Mouse (Mus musculus): ENCODE data around the gene Gphn. TPM values are rescaled to one million over a fixed set of nuclear protein-coding genes. Genes with fewer than 3 reads are reported as not detected.

Gphn gene
- total RNA-seq, 1 experiment, result 7.3 TPM

GRCm38 (mm10) chr12:78298824-78299398, 72.7 kb downstream of the Gphn start:
- Histone ChIP-seq H3K36me3 (ENCODE audit: control insufficient read depth, insufficient read depth, low read length, poor library complexity, severe bottlenecking) (no peaks in the 10 kb centered on the region), H3K9ac (ENCODE audit: insufficient read depth, low read depth, low read length, poor library complexity, severe bottlenecking) (no peak overlapping the region), H3K27ac (ENCODE audit: insufficient read depth, low read depth, low read length, poor library complexity, severe bottlenecking) (no peak overlapping the region), H3K4me1 (ENCODE audit: control insufficient read depth in 2 of 2, insufficient read depth in 2 of 2, low read length in 2 of 2, poor library complexity in 1 of 2) (no peaks in the 10 kb centered on the region), H3K4me3 (ENCODE audit: insufficient read depth in 1 of 2, low read depth in 1 of 2, low read length in 2 of 2, poor library complexity in 1 of 2, severe bottlenecking in 1 of 2) (no peak overlapping the region), H3K9me3 (ENCODE audit: control insufficient read depth, insufficient read depth, low read depth, low read length) (no peaks in the 10 kb centered on the region)
- no peak for TF ChIP-seq CHD2 (IDR thresholded peaks at IDR 0.05; ENCODE audit: low read depth, low read length)
- no peak for DNase-seq (ENCODE audit: low read depth, low spot score)
- in situ Hi-C loops (cut with MboI; ENCODE audit: low sequenced_read_pairs in 2 of 2, unreplicated experiment in 2 of 2), result no loop called here

GRCm38 (mm10) chr12:78315106-78315505, 88.9 kb downstream of the Gphn start:
- Histone ChIP-seq H3K36me3 (ENCODE audit: control insufficient read depth, insufficient read depth, low read length, poor library complexity, severe bottlenecking) (no peaks in the 10 kb centered on the region), H3K9ac (ENCODE audit: insufficient read depth, low read depth, low read length, poor library complexity, severe bottlenecking) (no peak overlapping the region), H3K4me3 (ENCODE audit: insufficient read depth in 1 of 2, low read depth in 1 of 2, low read length in 2 of 2, poor library complexity in 1 of 2, severe bottlenecking in 1 of 2) (no peak overlapping the region), H3K4me1 (ENCODE audit: control insufficient read depth in 2 of 2, insufficient read depth in 2 of 2, low read length in 2 of 2, poor library complexity in 1 of 2) (no peaks in the 10 kb centered on the region), H3K27ac (ENCODE audit: insufficient read depth, low read depth, low read length, poor library complexity, severe bottlenecking) (no peak overlapping the region), H3K9me3 (ENCODE audit: control insufficient read depth, insufficient read depth, low read depth, low read length) (no peaks in the 10 kb centered on the region)
- in situ Hi-C loops (cut with MboI; ENCODE audit: low sequenced_read_pairs in 2 of 2, unreplicated experiment in 2 of 2), result no loop called here
- DNase-seq (ENCODE audit: low read depth, low spot score), result no peak
- TF ChIP-seq CHD2 (IDR thresholded peaks at IDR 0.05; ENCODE audit: low read depth, low read length) (no peak), MAFK (IDR thresholded peaks at IDR 0.05; ENCODE audit: insufficient read depth, low read depth, low read length) (no peak), ZNF384 (IDR thresholded peaks at IDR 0.05; ENCODE audit: low read depth, low read length) (no peak), ZC3H11A (IDR thresholded peaks at IDR 0.05; ENCODE audit: borderline replicate concordance, low read depth, low read length) (no peak)

GRCm38 (mm10) chr12:78327946-78328345, 101.8 kb downstream of the Gphn start:
- TF ChIP-seq ZNF384 (IDR thresholded peaks at IDR 0.05; ENCODE audit: low read depth, low read length), result no peak
- TF ChIP-seq HCFC1 (IDR thresholded peaks at IDR 0.05; ENCODE audit: borderline replicate concordance, insufficient read depth, low read length), result no peak
- no peak for TF ChIP-seq MAFK (IDR thresholded peaks at IDR 0.05; ENCODE audit: insufficient read depth, low read depth, low read length)
- no peak for TF ChIP-seq ZC3H11A (IDR thresholded peaks at IDR 0.05; ENCODE audit: borderline replicate concordance, low read depth, low read length)
- no peak for TF ChIP-seq CHD2 (IDR thresholded peaks at IDR 0.05; ENCODE audit: low read depth, low read length)
- H3K9me3 ChIP-seq (ENCODE audit: control insufficient read depth, insufficient read depth, low read depth, low read length), result no peaks in the 10 kb centered on the region
- no peak overlapping the region for H3K9ac ChIP-seq (ENCODE audit: insufficient read depth, low read depth, low read length, poor library complexity, severe bottlenecking)
- H3K4me3 ChIP-seq (ENCODE audit: insufficient read depth in 1 of 2, low read depth in 1 of 2, low read length in 2 of 2, poor library complexity in 1 of 2, severe bottlenecking in 1 of 2), result no peak overlapping the region
- no peaks in the 10 kb centered on the region for H3K4me1 ChIP-seq (ENCODE audit: control insufficient read depth in 2 of 2, insufficient read depth in 2 of 2, low read length in 2 of 2, poor library complexity in 1 of 2)
- in situ Hi-C loops (cut with MboI; ENCODE audit: low sequenced_read_pairs in 2 of 2, unreplicated experiment in 2 of 2), result no loop called here
- no peaks in the 10 kb centered on the region for H3K36me3 ChIP-seq (ENCODE audit: control insufficient read depth, insufficient read depth, low read length, poor library complexity, severe bottlenecking)
- H3K27ac ChIP-seq (ENCODE audit: insufficient read depth, low read depth, low read length, poor library complexity, severe bottlenecking), result no peak overlapping the region
- no peak for DNase-seq (ENCODE audit: low read depth, low spot score)

GRCm38 (mm10) chr12:78332107-78332506, 105.9 kb downstream of the Gphn start:
- Histone ChIP-seq H3K36me3 (ENCODE audit: control insufficient read depth, insufficient read depth, low read length, poor library complexity, severe bottlenecking) (no peaks in the 10 kb centered on the region), H3K9ac (ENCODE audit: insufficient read depth, low read depth, low read length, poor library complexity, severe bottlenecking) (no peak overlapping the region), H3K9me3 (ENCODE audit: control insufficient read depth, insufficient read depth, low read depth, low read length) (no peaks in the 10 kb centered on the region), H3K4me3 (ENCODE audit: insufficient read depth in 1 of 2, low read depth in 1 of 2, low read length in 2 of 2, poor library complexity in 1 of 2, severe bottlenecking in 1 of 2) (no peak overlapping the region), H3K4me1 (ENCODE audit: control insufficient read depth in 2 of 2, insufficient read depth in 2 of 2, low read length in 2 of 2, poor library complexity in 1 of 2) (no peaks in the 10 kb centered on the region), H3K27ac (ENCODE audit: insufficient read depth, low read depth, low read length, poor library complexity, severe bottlenecking) (no peak overlapping the region)
- peak; percentile 30 for DNase-seq (ENCODE audit: low read depth, low spot score)
- in situ Hi-C loops (cut with MboI; ENCODE audit: low sequenced_read_pairs in 2 of 2, unreplicated experiment in 2 of 2), result no loop called here
- TF ChIP-seq MAFK (IDR thresholded peaks at IDR 0.05; ENCODE audit: insufficient read depth, low read depth, low read length) (no peak), CHD2 (IDR thresholded peaks at IDR 0.05; ENCODE audit: low read depth, low read length) (no peak), ZNF384 (IDR thresholded peaks at IDR 0.05; ENCODE audit: low read depth, low read length) (no peak), ZC3H11A (IDR thresholded peaks at IDR 0.05; ENCODE audit: borderline replicate concordance, low read depth, low read length) (no peak), HCFC1 (IDR thresholded peaks at IDR 0.05; ENCODE audit: borderline replicate concordance, insufficient read depth, low read length) (no peak)

GRCm38 (mm10) chr12:78356472-78356871, 130.3 kb downstream of the Gphn start:
- Histone ChIP-seq H3K4me1 (ENCODE audit: control insufficient read depth in 2 of 2, insufficient read depth in 2 of 2, low read length in 2 of 2, poor library complexity in 1 of 2) (no peaks in the 10 kb centered on the region), H3K9ac (ENCODE audit: insufficient read depth, low read depth, low read length, poor library complexity, severe bottlenecking) (no peak overlapping the region), H3K27ac (ENCODE audit: insufficient read depth, low read depth, low read length, poor library complexity, severe bottlenecking) (no peak overlapping the region), H3K4me3 (ENCODE audit: insufficient read depth in 1 of 2, low read depth in 1 of 2, low read length in 2 of 2, poor library complexity in 1 of 2, severe bottlenecking in 1 of 2) (no peak overlapping the region), H3K36me3 (ENCODE audit: control insufficient read depth, insufficient read depth, low read length, poor library complexity, severe bottlenecking) (no peaks in the 10 kb centered on the region), H3K9me3 (ENCODE audit: control insufficient read depth, insufficient read depth, low read depth, low read length) (no peaks in the 10 kb centered on the region)
- TF ChIP-seq HCFC1 (IDR thresholded peaks at IDR 0.05; ENCODE audit: borderline replicate concordance, insufficient read depth, low read length) (no peak), CHD2 (IDR thresholded peaks at IDR 0.05; ENCODE audit: low read depth, low read length) (no peak), ZNF384 (IDR thresholded peaks at IDR 0.05; ENCODE audit: low read depth, low read length) (no peak), ZC3H11A (IDR thresholded peaks at IDR 0.05; ENCODE audit: borderline replicate concordance, low read depth, low read length) (no peak), MAFK (IDR thresholded peaks at IDR 0.05; ENCODE audit: insufficient read depth, low read depth, low read length) (no peak)
- no peak for DNase-seq (ENCODE audit: low read depth, low spot score)
- in situ Hi-C loops (cut with MboI; ENCODE audit: low sequenced_read_pairs in 2 of 2, unreplicated experiment in 2 of 2), result no loop called here

Data from ES-E14 (cell line).